ENCODE assay signal across 19 mouse cellular contexts in genomic region chr5:88702041-88702440, GRCm38 (mm10). TPM values are rescaled to one million over a fixed set of nuclear protein-coding genes. Genes with fewer than 3 reads are reported as not detected.
DNase-seq lines count a peak whose midpoint lies in the region; ATAC-seq and TF ChIP-seq lines count a peak whose summit lies in the region.
"Had no signal": no experiment of that assay in that cellular context is flagged by ENCODE, and none has a peak within 500 bp of the region (broad histone marks: within the 10 kb centered on the region; RNA-seq: fewer than 3 reads in every experiment).

No protein-coding gene starts in this region.

- peak; percentile 45 for DNase-seq in kidney, adult 18-20 months
- DNase-seq in yolk sac, embryonic 10.5 days (ENCODE audit: low spot score) = peak; percentile 57
- DNase-seq in lung, postnatal 10 days = no peak
- DNase-seq in cerebellum, adult 2 months = no peak
- DNase-seq: cerebellum, adult 8-10 months; heart, postnatal 36 days; lung, postnatal 14 days; thymus, postnatal 25 days had no signal

- no peak overlapping the region for H3K4me3 ChIP-seq in kidney, embryonic 15.5 days (replicated peaks)
- H3K4me3 ChIP-seq in intestine, embryonic 16.5 days (ENCODE audit: low read length) = no peak overlapping the region
- no peak overlapping the region for H3K4me3 ChIP-seq in kidney, embryonic 16.5 days (ENCODE audit: low read length)
- H3K4me3 ChIP-seq in cerebellum, adult 2 months (replicated peaks; ENCODE audit: insufficient read depth, low read depth, low read length) = no peak overlapping the region
- H3K4me3 ChIP-seq: embryonic facial prominence, embryonic 10.5 days; heart, embryonic 13.5 days; limb, embryonic 10.5 days; megakaryocyte, embryonic 14.5 days; midbrain, embryonic 15.5 days; myocyte had no signal

- TF ChIP-seq CTCF in cerebellum, adult 2 months (IDR thresholded peaks at IDR 0.05; ENCODE audit: borderline replicate concordance, insufficient read depth, low read depth, low read length) = no peak

- TF ChIP-seq POLR2A in cerebellum, adult 2 months (IDR thresholded peaks at IDR 0.05; ENCODE audit: borderline replicate concordance, insufficient read depth, low read length) = no peak

- H3K9me3 ChIP-seq in kidney, embryonic 15.5 days (replicated peaks) = no peaks in the 10 kb centered on the region
- H3K9me3 ChIP-seq in intestine, embryonic 16.5 days (ENCODE audit: control insufficient read depth, low read length) = no peaks in the 10 kb centered on the region
- H3K9me3 ChIP-seq in kidney, embryonic 16.5 days (ENCODE audit: low read length) = no peaks in the 10 kb centered on the region
- H3K9me3 ChIP-seq: limb, embryonic 10.5 days; midbrain, embryonic 15.5 days had no signal

- ATAC-seq in kidney, embryonic 15.5 days (replicated peaks; ENCODE audit: low FRiP score) = no peak; the same call in 1 of the 2 replicates
- ATAC-seq in intestine, embryonic 16.5 days = peak; percentile 86
- ATAC-seq in kidney, embryonic 16.5 days (ENCODE audit: low FRiP score, low TSS enrichment) = 0 out of 2 replicates have a peak, but pooled peaks have one; percentile 35
- ATAC-seq: midbrain, embryonic 15.5 days had no signal

- no peaks in the 10 kb centered on the region for H3K27me3 ChIP-seq in kidney, embryonic 15.5 days
- no peaks in the 10 kb centered on the region for H3K27me3 ChIP-seq in intestine, embryonic 16.5 days (replicated peaks; ENCODE audit: control insufficient read depth, insufficient read depth, low read length)
- H3K27me3 ChIP-seq in kidney, embryonic 16.5 days (ENCODE audit: insufficient read depth, low read length) = no peaks in the 10 kb centered on the region
- H3K27me3 ChIP-seq in cerebellum, adult 2 months (ENCODE audit: control insufficient read depth, insufficient read depth, low read length) = no peaks in the 10 kb centered on the region
- H3K27me3 ChIP-seq: heart, embryonic 13.5 days; midbrain, embryonic 15.5 days had no signal

- no peaks in the 10 kb centered on the region for H3K4me1 ChIP-seq in kidney, embryonic 15.5 days
- no peaks in the 10 kb centered on the region for H3K4me1 ChIP-seq in intestine, embryonic 16.5 days (ENCODE audit: control insufficient read depth, insufficient read depth, low read length)
- H3K4me1 ChIP-seq in kidney, embryonic 16.5 days (ENCODE audit: insufficient read depth, low read length) = no peaks in the 10 kb centered on the region
- H3K4me1 ChIP-seq in cerebellum, adult 2 months (ENCODE audit: control insufficient read depth, insufficient read depth, low read length) = peaks cover 5% of the 10 kb centered on the region; the same call in 1 of the 2 replicates
- H3K4me1 ChIP-seq: embryonic facial prominence, embryonic 10.5 days; heart, embryonic 13.5 days; limb, embryonic 10.5 days; midbrain, embryonic 15.5 days had no signal

- 61% methylated on average over 4 of the region's 4 CpGs for WGBS in kidney, embryonic 15.5 days
- WGBS in intestine, embryonic 16.5 days = 49% methylated on average over 4 of the region's 4 CpGs
- 57% methylated on average over 4 of the region's 4 CpGs for WGBS in kidney, embryonic 16.5 days
- 79% methylated on average over 4 of the region's 4 CpGs for WGBS in cerebellum, adult 2 months

- H3K27ac ChIP-seq in kidney, embryonic 15.5 days = no peak overlapping the region
- no peak overlapping the region for H3K27ac ChIP-seq in intestine, embryonic 16.5 days (ENCODE audit: low read length)
- no peak overlapping the region for H3K27ac ChIP-seq in kidney, embryonic 16.5 days (ENCODE audit: low read length)
- no peak overlapping the region for H3K27ac ChIP-seq in cerebellum, adult 2 months (ENCODE audit: insufficient read depth, low read length)
- H3K27ac ChIP-seq: embryonic facial prominence, embryonic 10.5 days; heart, embryonic 13.5 days; hindbrain, embryonic 14.5 days; limb, embryonic 10.5 days; liver, embryonic 14.5 days; midbrain, embryonic 15.5 days had no signal

- H3K36me3 ChIP-seq in kidney, embryonic 15.5 days = no peaks in the 10 kb centered on the region
- H3K36me3 ChIP-seq in intestine, embryonic 16.5 days (ENCODE audit: control insufficient read depth, insufficient read depth, low read length) = no peaks in the 10 kb centered on the region
- H3K36me3 ChIP-seq in kidney, embryonic 16.5 days (ENCODE audit: insufficient read depth, low read length) = no peaks in the 10 kb centered on the region
- H3K36me3 ChIP-seq: embryonic facial prominence, embryonic 10.5 days; heart, embryonic 13.5 days; limb, embryonic 10.5 days; midbrain, embryonic 15.5 days had no signal

- H3K9ac ChIP-seq in kidney, embryonic 15.5 days = no peak overlapping the region
- no peak overlapping the region for H3K9ac ChIP-seq in intestine, embryonic 16.5 days (ENCODE audit: low read depth, low read length)
- H3K9ac ChIP-seq in kidney, embryonic 16.5 days (replicated peaks; ENCODE audit: low read length) = no peak overlapping the region
- H3K9ac ChIP-seq: heart, embryonic 13.5 days; hindbrain, embryonic 14.5 days; liver, embryonic 14.5 days; midbrain, embryonic 15.5 days had no signal

- H3K4me2 ChIP-seq in kidney, embryonic 15.5 days = no peak overlapping the region
- no peak overlapping the region for H3K4me2 ChIP-seq in intestine, embryonic 16.5 days (ENCODE audit: low read depth, low read length)
- H3K4me2 ChIP-seq in kidney, embryonic 16.5 days (replicated peaks; ENCODE audit: low read depth, low read length) = no peak overlapping the region
- H3K4me2 ChIP-seq: heart, embryonic 13.5 days; hindbrain, embryonic 14.5 days; midbrain, embryonic 15.5 days had no signal

RNA-seq across cellular contexts. Expression of gene Mob1b, which starts 18.6 kb away (rescaled TPM):
- 10.1 and 12.1 TPM in 2 replicates for polyA plus RNA-seq in kidney, embryonic 15.5 days (2015; fragmentation: Nextera tagmentation; extraction: Ambion mirVana)
- 8.7 and 10.3 TPM in 2 replicates for polyA plus RNA-seq in intestine, embryonic 16.5 days (2015; fragmentation: Nextera tagmentation; extraction: Ambion mirVana)
- polyA plus RNA-seq in kidney, embryonic 16.5 days (2015; fragmentation: Nextera tagmentation; extraction: Ambion mirVana) = 10.3 and 12.1 TPM in 2 replicates
- 11.9 and 12.7 TPM in 2 replicates for polyA plus RNA-seq in cerebellum, adult 2 months (2012; rRNA removed)

RNA-seq across cellular contexts. Expression of gene Grsf1, which starts 26.1 kb away (rescaled TPM):
- polyA plus RNA-seq in kidney, embryonic 15.5 days (2015; fragmentation: Nextera tagmentation; extraction: Ambion mirVana) = 57.8 and 61.0 TPM in 2 replicates
- 11.7 and 23.9 TPM in 2 replicates for polyA plus RNA-seq in intestine, embryonic 16.5 days (2015; fragmentation: Nextera tagmentation; extraction: Ambion mirVana)
- 36.1 and 59.0 TPM in 2 replicates for polyA plus RNA-seq in kidney, embryonic 16.5 days (2015; fragmentation: Nextera tagmentation; extraction: Ambion mirVana)
- polyA plus RNA-seq in cerebellum, adult 2 months (2012; rRNA removed) = 113 and 120 TPM in 2 replicates

Comparison
In these comparisons a context has a peak if more than half of its experiments do, and no peak if none do; other contexts are left out.
1. DNase-seq: peak in kidney, adult 18-20 months (single experiment) and yolk sac, embryonic 10.5 days (single experiment); none in lung, postnatal 10 days (single experiment) and cerebellum, adult 2 months (0 of 2).